Mouse (Mus musculus) neural tube, embryonic 12.5 days (tissue): ENCODE results near the gene Ufc1. TPM values are rescaled to one million over a fixed set of nuclear protein-coding genes. Genes with fewer than 3 reads are reported as not detected.
A peak's percentile ranks its signal among the peaks of the same experiment; 100 is the strongest.
"Not testable (repeated sequence)": the region's sequence is repeated elsewhere in the genome, so short reads cannot be mapped to it uniquely, and the experiment has no call there.

Experiments used
- ATAC-seq: fragments of 200-750 bp; cut with Nextera tagmentation; 2 replicates; pipeline ENCODE4 v1.8.0; 2017; ENCODE audit warnings: low read depth, mild to moderate bottlenecking, moderate TSS enrichment, moderate library complexity; ENCODE audit not compliant: low FRiP score
- H3K27ac ChIP-seq: fragments of 300-500 bp; sonication (generic); 2 replicates; pipeline ENCODE4 v1.5.1; 2016
- H3K27me3 ChIP-seq: fragments of 300-500 bp; sonication (generic); replicated peaks from 2 replicates; pipeline ENCODE4 v1.6.1; 2016; ENCODE audit warnings: mild to moderate bottlenecking
- H3K36me3 ChIP-seq: fragments of 300-500 bp; sonication (generic); 2 replicates; pipeline ENCODE4 v1.6.1; 2016; ENCODE audit warnings: mild to moderate bottlenecking
- H3K4me1 ChIP-seq: fragments of 300-500 bp; sonication (generic); 2 replicates; pipeline ENCODE4 v1.6.1; 2016
- H3K4me2 ChIP-seq: fragments of 300-500 bp; sonication (generic); replicated peaks from 2 replicates; pipeline ENCODE4 v1.6.1; 2016; ENCODE audit warnings: mild to moderate bottlenecking
- H3K4me3 ChIP-seq: fragments of 300-500 bp; sonication (generic); 2 replicates; pipeline ENCODE4 v1.5.1; 2016
- H3K9ac ChIP-seq: fragments of 300-500 bp; sonication (generic); 2 replicates; pipeline ENCODE4 v1.6.1; 2016; ENCODE audit warnings: mild to moderate bottlenecking
- H3K9me3 ChIP-seq: fragments of 300-500 bp; sonication (generic); 2 replicates; pipeline ENCODE4 v1.6.1; 2016; ENCODE audit warnings: mild to moderate bottlenecking
- WGBS: fragments of 180-500 bp; shearing (Covaris S2); methylation state at CpG from one replicate; pipeline ENCODE4 v1.1.7; 2016; 5-methylcytosine and 5-hydroxymethylcytosine counted together
- polyA plus RNA-seq: library from polyadenylated mRNA; unstranded; fragments of >200 nt; fragmentation: Nextera tagmentation; extraction: Ambion mirVana; gene quantifications from 2 replicates; pipeline ENCODE4 v1.2.1, GENCODE M21; 2016

Gene Ufc1
- polyA plus RNA-seq, 1 experiment from 2014 or later, result 105 TPM

DNA sequence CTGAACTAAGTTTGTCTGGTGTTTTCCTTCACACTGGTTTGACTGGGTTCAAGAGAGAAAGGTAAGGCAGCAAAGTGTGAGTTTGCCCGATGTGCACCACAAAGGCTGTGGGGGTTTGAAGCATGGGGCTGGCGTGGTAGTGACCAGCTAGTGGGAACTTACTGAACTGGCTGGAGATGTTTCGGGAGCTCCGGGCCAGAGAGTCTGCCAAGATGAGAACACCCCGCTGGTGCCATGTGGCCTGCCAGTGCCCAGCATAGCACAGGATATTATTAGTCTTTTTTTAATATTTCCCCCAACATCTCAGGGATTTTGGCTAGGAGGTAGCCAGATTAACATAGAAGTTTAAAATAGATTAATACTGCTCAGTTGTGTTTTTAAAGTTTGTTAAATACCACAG is 25.3 kb upstream of the Ufc1 start:
- Histone ChIP-seq H3K4me1 (no peaks in the 10 kb centered on the region), H3K9me3 (no peaks in the 10 kb centered on the region), H3K36me3 (no peaks in the 10 kb centered on the region), H3K4me2 (0 out of 2 replicates have a peak overlapping the region, but pooled peaks have one; percentile 9), H3K9ac (no peak overlapping the region), H3K4me3 (no peak overlapping the region), H3K27me3 (no peaks in the 10 kb centered on the region), H3K27ac (no peak overlapping the region)
- WGBS, result 23% methylated on average over 5 of the region's 5 CpGs
- ATAC-seq, result no peak

DNA sequence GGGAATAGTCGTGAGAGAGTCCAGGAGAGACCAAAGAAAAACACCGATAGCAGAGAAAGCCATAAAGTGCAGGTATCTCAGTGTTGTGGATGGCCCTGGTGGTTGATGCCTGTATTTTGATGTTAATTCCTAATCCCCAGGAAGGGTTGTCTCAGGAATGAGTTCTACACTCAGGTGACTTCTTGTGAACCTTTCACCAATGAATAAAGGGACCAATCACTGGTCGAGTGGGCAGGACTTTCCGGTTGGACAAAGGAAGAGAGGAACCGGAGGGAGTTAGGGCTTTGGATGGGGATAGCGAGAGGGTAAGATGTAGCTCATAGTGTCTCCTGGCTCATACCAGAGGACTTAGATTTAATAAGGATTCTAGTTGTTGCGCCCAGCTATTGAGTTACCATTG is 24.9 kb upstream of the Ufc1 start:
- Histone ChIP-seq H3K9ac (no peak overlapping the region), H3K4me1 (no peaks in the 10 kb centered on the region), H3K27me3 (no peaks in the 10 kb centered on the region), H3K4me3 (no peak overlapping the region), H3K36me3 (no peaks in the 10 kb centered on the region), H3K9me3 (no peaks in the 10 kb centered on the region), H3K4me2 (0 out of 2 replicates have a peak overlapping the region, but pooled peaks have one; percentile 9), H3K27ac (no peak overlapping the region)
- ATAC-seq, result no peak
- 9% methylated on average over 7 of the region's 7 CpGs for WGBS

DNA sequence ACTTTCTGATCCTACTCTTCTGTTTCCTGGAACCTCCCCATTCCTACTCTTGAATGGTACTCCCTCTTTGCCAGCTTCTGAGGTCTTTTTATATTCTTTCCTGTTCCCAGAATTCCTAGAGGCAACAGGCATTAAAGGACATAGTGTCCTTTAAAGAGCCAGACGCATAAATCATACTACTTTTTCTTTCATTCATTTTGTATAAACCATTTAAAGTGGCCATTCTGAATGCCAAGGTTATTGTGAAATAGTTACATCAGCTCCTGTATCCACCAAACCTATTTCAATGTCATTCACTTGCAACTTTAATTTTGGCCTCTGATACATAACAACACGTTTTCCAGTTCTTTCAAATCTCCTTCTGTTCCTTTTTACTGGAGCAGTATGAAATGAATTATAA is 14.5 kb upstream of the Ufc1 start:
- ATAC-seq, result no peak
- no peaks in the 10 kb centered on the region for H3K4me1 ChIP-seq
- 80% methylated on average over 2 of the region's 2 CpGs for WGBS

DNA sequence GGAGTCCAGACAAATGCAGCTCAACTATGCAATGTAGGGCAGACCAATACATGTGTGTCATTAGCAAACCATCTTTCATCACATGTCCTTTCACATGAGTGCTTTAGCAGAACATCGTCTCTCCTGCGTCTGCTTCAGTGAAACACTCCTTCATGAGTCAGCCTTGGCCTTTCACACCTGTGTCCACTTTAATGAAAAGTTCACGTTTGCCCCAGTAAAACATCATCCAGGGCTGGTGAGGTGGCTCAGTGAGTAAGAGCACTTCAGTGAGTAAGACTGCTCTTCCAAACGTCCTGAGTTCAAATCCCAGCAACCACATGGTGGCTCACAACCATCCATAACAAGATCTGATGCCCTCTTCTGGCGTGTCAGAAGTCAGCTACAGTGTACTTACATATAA is 11.3 kb upstream of the Ufc1 start:
- not testable (repeated sequence) for H3K27me3 ChIP-seq, H3K9ac ChIP-seq, H3K4me1 ChIP-seq, H3K9me3 ChIP-seq, ATAC-seq, H3K4me3 ChIP-seq, H3K4me2 ChIP-seq, H3K36me3 ChIP-seq, H3K27ac ChIP-seq
- WGBS, result 78% methylated on average over 5 of the region's 5 CpGs

More for the DNA sequence above, 14.5 kb upstream of the Ufc1 start:
- no peak overlapping the region for H3K4me2 ChIP-seq
- no peak overlapping the region for H3K9ac ChIP-seq
- H3K4me3 ChIP-seq, result no peak overlapping the region
- no peaks in the 10 kb centered on the region for H3K27me3 ChIP-seq
- H3K9me3 ChIP-seq, result no peaks in the 10 kb centered on the region
- no peaks in the 10 kb centered on the region for H3K36me3 ChIP-seq
- H3K27ac ChIP-seq, result no peak overlapping the region

DNA sequence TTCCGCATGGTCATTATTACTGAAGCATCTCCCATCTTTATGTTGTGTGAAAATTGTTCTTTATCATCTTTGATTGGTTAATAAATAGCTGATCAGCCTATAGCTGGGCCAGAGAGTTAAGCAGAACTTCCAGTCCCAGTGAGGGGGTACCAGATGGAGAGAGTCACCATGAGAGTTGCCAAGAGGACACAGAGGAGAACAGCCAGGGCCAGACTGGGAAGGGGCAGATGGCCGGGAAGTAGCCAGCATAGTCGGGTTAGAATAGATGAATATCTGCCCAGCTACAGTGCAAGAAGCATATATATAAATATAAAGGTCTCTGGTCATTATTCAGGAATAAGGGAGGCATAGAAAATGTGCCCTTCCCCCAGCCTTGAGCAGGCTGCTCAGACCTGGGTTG is 3.4 kb upstream of the Ufc1 start:
- WGBS, result 67% methylated on average over 3 of the region's 3 CpGs
- ATAC-seq, result no peak
- H3K27ac ChIP-seq, result no peak overlapping the region
- H3K27me3 ChIP-seq, result no peaks in the 10 kb centered on the region; the same call in 1 of the 2 replicates
- H3K4me2 ChIP-seq, result no peak overlapping the region
- H3K4me3 ChIP-seq, result no peak overlapping the region
- H3K4me1 ChIP-seq, result peaks cover 6% of the 10 kb centered on the region; the same call in 1 of the 2 replicates
- no peak overlapping the region for H3K9ac ChIP-seq
- no peaks in the 10 kb centered on the region for H3K36me3 ChIP-seq
- no peaks in the 10 kb centered on the region for H3K9me3 ChIP-seq

DNA sequence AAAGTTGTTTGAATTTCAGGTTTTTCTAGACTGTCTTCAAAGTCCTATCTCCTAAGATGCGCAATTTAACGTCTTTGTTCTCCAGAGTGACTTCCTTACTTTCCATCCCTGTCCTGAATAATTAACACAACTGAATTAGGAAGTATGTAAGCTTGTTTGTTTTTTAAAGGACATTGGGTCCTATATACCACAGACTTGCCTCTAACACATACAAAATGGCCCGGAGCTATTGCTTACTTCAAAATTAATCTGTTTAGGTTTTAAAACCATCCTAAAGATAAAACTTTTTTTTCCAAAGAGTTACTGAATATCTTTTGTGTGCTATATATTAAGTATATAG is 209 bp upstream of the Ufc1 start:
- WGBS, result 15% methylated on average over 3 of the region's 3 CpGs
- Histone ChIP-seq H3K9ac (peak overlapping the region; percentile 74), H3K27me3 (no peaks in the 10 kb centered on the region; the same call in 1 of the 2 replicates), H3K27ac (peak overlapping the region; percentile 72; the same call in 1 of the 2 replicates), H3K4me2 (peak overlapping the region; percentile 83), H3K9me3 (no peaks in the 10 kb centered on the region), H3K4me1 (peaks cover 6% of the 10 kb centered on the region; the same call in 1 of the 2 replicates), H3K4me3 (peak overlapping the region; percentile 61), H3K36me3 (peaks cover under 1% of the 10 kb centered on the region; the same call in 1 of the 2 replicates)
- ATAC-seq, result peak; percentile 8; the same call in 1 of the 2 replicates

DNA sequence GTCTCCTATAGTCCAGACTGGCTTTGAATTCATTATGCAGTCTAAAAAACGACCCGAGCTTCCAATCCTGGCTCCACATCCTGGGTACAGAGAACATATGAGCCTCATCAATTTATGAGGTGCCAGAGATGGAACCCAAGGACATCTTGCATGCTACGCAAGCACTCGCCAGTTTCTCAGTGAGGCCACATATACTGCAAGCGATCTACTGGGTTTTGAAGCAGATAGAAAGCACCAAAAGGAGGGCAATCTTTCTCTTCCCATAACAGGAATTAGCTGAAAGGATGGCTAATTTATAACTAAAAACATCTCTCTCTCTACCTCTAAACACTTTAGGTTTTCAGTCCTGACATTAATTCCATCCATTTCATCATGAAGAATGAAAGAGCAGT is 922 bp downstream of the Ufc1 start:
- 39% methylated on average over 5 of the region's 5 CpGs for WGBS
- no peak overlapping the region for H3K27ac ChIP-seq
- peaks cover 11% of the 10 kb centered on the region for H3K36me3 ChIP-seq
- peak overlapping the region; percentile 61 for H3K4me3 ChIP-seq
- no peaks in the 10 kb centered on the region for H3K9me3 ChIP-seq
- H3K4me1 ChIP-seq, result peaks cover 6% of the 10 kb centered on the region; the same call in 1 of the 2 replicates
- H3K9ac ChIP-seq, result peak overlapping the region; percentile 74
- no peaks in the 10 kb centered on the region; the same call in 1 of the 2 replicates for H3K27me3 ChIP-seq
- H3K4me2 ChIP-seq, result peak overlapping the region; percentile 83
- 0 out of 2 replicates have a peak, but pooled peaks have one; percentile 23 for ATAC-seq

DNA sequence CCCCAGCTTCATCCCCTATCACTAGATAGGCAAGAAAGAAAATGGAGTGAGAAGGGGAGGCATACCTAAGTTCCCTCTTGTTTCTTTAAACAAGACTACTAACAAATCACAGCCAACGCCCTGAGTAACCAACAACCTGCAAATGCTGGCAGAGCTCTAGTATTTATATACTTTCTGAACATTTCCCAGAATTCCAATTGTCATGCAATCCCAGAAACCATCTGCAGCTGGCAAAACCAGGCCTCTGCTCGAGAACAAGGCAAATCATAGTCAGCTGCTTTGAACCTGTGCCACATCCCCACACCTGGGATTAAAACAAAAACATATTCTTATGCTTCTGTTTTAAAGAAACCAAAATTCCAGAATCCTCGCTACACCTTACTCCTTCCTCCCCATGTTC is 1.5 kb downstream of the Ufc1 start:
- no peak overlapping the region for H3K27ac ChIP-seq
- peaks cover 7% of the 10 kb centered on the region for H3K4me1 ChIP-seq
- no peak for ATAC-seq
- H3K9me3 ChIP-seq, result no peaks in the 10 kb centered on the region
- peak overlapping the region; percentile 83 for H3K4me2 ChIP-seq
- H3K4me3 ChIP-seq, result no peak overlapping the region; the same call in 1 of the 2 replicates
- WGBS, result 89% methylated on average over 3 of the region's 3 CpGs
- H3K27me3 ChIP-seq, result no peaks in the 10 kb centered on the region
- H3K36me3 ChIP-seq, result peaks cover 11% of the 10 kb centered on the region
- no peak overlapping the region; the same call in 1 of the 2 replicates for H3K9ac ChIP-seq

DNA sequence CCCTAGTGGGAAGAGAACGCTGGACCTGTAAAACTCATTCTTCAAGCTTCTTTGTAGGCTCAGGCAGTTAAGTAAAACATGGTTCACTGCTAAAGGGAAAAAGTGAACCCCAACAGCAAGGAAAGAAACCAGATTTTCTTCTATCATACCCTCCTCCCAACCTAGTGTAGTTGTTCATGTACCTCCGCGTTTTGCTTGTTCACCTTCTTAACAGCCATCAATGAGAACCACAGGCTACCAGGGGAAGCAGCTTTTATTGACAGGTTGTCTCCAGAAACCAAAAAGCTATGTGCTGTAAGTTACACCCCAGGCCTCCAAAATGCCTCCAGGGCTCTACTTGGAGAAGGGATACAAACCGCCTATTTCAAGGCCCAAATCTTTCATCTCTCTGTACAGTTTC is 6.5 kb downstream of the Ufc1 start:
- H3K27ac ChIP-seq, result no peak overlapping the region
- 68% methylated on average over 4 of the region's 4 CpGs for WGBS

DNA sequence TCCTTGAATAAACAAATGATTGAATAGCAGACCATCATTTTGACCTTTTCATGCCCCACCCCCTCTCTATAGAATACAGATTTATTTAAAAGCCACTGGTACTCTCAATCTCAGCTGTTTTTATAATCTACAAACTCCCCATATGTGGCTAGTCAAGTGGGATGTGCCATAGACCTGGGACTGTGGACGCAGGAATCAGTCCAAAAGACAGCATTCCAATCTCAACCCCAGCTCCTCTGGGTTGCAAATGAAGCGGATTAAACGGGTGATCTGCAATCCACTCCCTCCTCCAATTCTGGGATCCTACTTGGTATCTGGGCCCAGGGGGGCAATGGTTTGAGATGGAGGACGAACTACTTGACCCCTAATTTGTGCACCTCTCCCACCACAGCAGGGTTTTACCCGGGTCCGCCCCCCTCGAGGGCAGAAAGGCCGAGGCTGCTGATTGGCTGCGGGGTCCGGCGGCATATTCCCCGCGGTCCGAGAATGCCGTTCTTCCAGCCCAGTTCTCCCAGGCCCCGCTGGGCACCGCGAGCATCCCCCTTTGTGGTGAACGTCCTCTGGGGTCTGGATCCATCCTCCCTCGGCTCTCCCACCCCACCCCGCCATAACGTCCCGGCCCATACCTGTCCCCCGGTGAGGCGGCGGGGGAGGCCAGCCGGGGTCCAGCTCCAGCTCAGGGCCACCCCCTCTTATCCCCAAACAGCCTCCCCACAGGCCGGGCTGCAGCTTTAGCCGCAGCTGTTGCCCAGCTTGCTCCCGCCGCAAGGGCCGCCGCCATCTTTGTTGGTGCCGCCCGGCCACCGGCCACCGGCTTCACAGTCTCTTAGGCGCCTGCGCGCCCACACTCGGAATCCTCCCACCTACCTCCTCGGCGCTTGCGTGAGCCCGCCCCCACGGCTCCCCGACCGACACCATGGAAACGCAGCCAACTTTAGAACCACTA is 7.4 kb downstream of the Ufc1 start, which contains the start of gene Usp21:
Gene Usp21, minus strand, starts transcription at position 856 of the 946 bp plus-strand sequence.
- peak; percentile 93 for ATAC-seq
- under 1% methylated on average over 49 of the region's 49 CpGs for WGBS
- peaks cover 47% of the 10 kb centered on the region for H3K36me3 ChIP-seq

More for the DNA sequence above, 6.5 kb downstream of the Ufc1 start:
- ATAC-seq, result no peak
- Histone ChIP-seq H3K27me3 (no peaks in the 10 kb centered on the region), H3K4me2 (peak overlapping the region; percentile 63), H3K9me3 (no peaks in the 10 kb centered on the region), H3K36me3 (peaks cover 42% of the 10 kb centered on the region), H3K9ac (no peak overlapping the region), H3K4me1 (peaks cover 17% of the 10 kb centered on the region), H3K4me3 (no peak overlapping the region; the same call in 1 of the 2 replicates)

DNA sequence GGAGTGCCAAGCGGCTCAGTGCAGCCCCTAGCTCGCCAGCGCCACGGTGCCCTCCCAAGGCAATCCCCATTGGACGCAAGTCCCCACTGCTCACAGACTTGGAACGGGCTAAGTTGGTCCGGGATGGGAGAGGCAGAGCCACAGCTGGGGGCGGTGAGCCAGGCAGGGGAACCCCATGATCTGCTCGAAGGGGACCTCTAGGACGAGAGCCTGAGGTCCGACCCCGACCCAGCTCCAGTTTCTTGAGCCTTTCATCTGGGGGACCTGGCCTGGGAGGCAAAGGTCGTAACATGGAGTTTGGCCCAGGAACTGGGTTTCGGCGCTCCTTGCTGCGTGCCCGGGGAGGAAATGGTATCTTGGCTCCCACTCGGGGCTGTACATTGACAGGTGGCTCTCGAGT is 8.3 kb downstream of the Ufc1 start:
- no peak overlapping the region for H3K27ac ChIP-seq
- ATAC-seq, result no peak
- WGBS, result 92% methylated on average over 19 of the region's 19 CpGs
- H3K36me3 ChIP-seq, result peaks cover 51% of the 10 kb centered on the region
- peaks cover 25% of the 10 kb centered on the region for H3K4me1 ChIP-seq
- peak overlapping the region; percentile 93; the same call in 1 of the 2 replicates for H3K9ac ChIP-seq
- no peaks in the 10 kb centered on the region for H3K27me3 ChIP-seq
- no peaks in the 10 kb centered on the region for H3K9me3 ChIP-seq
- H3K4me2 ChIP-seq, result peak overlapping the region; percentile 63
- H3K4me3 ChIP-seq, result peak overlapping the region; percentile 93

More for the DNA sequence above, 7.4 kb downstream of the Ufc1 start, which contains the start of gene Usp21:
- Histone ChIP-seq H3K4me2 (peak within 1 kb of the TSS; percentile 63), H3K9me3 (no peaks in the 10 kb centered on the region), H3K4me3 (peak within 1 kb of the TSS; percentile 93), H3K27me3 (no peaks in the 10 kb centered on the region), H3K27ac (peak within 1 kb of the TSS; percentile 92), H3K9ac (peak within 1 kb of the TSS; percentile 93), H3K4me1 (peaks cover 16% of the 10 kb centered on the region)

DNA sequence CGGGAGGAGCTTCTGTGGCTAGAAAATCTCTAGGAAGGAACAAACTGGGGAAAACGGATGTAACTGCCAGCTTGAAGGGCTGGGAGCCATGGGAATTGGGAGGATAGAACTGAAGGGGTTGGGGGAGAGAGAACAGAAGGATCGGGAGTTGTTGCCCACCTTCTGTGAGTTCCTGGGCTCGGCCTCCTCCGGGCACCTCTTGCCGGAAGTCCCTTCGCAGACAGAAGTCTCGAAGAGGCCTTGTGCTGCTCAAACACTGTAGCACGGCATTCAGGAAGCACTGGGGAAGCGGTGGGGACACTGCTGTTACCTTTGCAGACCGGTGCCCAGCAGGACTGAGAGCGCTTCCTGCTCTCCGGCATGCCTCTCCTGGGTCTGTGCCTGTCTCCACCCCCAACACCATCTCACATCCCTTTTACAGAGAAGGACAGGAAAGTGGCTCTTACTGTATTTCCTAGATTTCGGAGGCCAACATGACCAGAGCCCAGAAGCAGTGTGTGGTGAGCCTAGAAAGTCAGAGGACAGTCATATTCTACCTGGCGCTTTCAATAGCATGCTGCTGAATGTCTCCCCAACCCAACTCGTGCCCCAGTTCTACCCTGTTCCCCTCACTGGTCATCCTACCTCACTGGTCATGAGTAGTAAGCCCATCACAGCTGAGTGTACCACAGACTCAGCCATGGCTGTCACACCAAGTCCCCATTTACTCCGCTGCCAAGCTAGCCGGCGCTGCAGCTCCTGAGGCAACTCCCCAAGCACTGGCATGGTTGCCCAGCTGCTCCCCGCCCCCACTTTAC is 9.5 kb downstream of the Ufc1 start:
- H3K27me3 ChIP-seq, result no peaks in the 10 kb centered on the region
- no peak overlapping the region for H3K4me3 ChIP-seq
- no peak overlapping the region for H3K27ac ChIP-seq
- H3K4me1 ChIP-seq, result peaks cover 33% of the 10 kb centered on the region
- 89% methylated on average over 20 of the region's 20 CpGs for WGBS
- ATAC-seq, result no peak
- H3K36me3 ChIP-seq, result peaks cover 51% of the 10 kb centered on the region
- H3K9ac ChIP-seq, result no peak overlapping the region
- peak overlapping the region; percentile 63; the same call in 1 of the 2 replicates for H3K4me2 ChIP-seq
- H3K9me3 ChIP-seq, result no peaks in the 10 kb centered on the region
